Mouse (Mus musculus) E14TG2a.4 (cell line): ENCODE data around the gene Mcpt4.

ENCODE experiments used
- H3K27me3 ChIP-seq: 2 replicates; pipeline ENCODE4 v1.6.1; 2014; ENCODE audit warnings: low read length, control low read depth; ENCODE audit not compliant: insufficient read depth
- H3K36me3 ChIP-seq: 2 replicates; pipeline ENCODE4 v1.6.1; 2014; ENCODE audit warnings: low read length, control low read depth; ENCODE audit not compliant: insufficient read depth
- H3K4me1 ChIP-seq: replicated peaks from 2 replicates; pipeline ENCODE4 v1.6.1; 2014; ENCODE audit warnings: low read depth, low read length, control low read depth
- H3K4me3 ChIP-seq: replicated peaks from 2 replicates; pipeline ENCODE4 v1.5.1; 2014; ENCODE audit warnings: mild to moderate bottlenecking, low read length
- H3K9me3 ChIP-seq: 2 replicates; pipeline ENCODE4 v1.6.1; 2014; ENCODE audit warnings: low read length, control low read depth
- CTCF ChIP-seq: conservative IDR thresholded peaks from 2 replicates; pipeline ENCODE4 v1.5.1; 2014; ENCODE audit warnings: low read length
- NANOG ChIP-seq: IDR thresholded peaks from 2 replicates; pipeline ENCODE4 v1.6.1; 2014; ENCODE audit warnings: borderline replicate concordance, low read length, mixed read lengths
- POU5F1 ChIP-seq: IDR thresholded peaks from 2 replicates; pipeline ENCODE4 v1.6.1; 2014; ENCODE audit warnings: low read length, borderline replicate concordance

Gene Mcpt4

GRCm38 (mm10) chr14:56013924-56014323, 48.2 kb downstream of the Mcpt4 start:
- peaks cover 5% of the 10 kb centered on the region for H3K9me3 ChIP-seq
- H3K4me3 ChIP-seq = no peak overlapping the region
- no peaks in the 10 kb centered on the region for H3K4me1 ChIP-seq
- no peaks in the 10 kb centered on the region for H3K27me3 ChIP-seq
- no peaks in the 10 kb centered on the region for H3K36me3 ChIP-seq
- TF ChIP-seq NANOG (no peak), CTCF (no peak), POU5F1 (no peak)

GRCm38 (mm10) chr14:56013147-56013546, 49.0 kb downstream of the Mcpt4 start:
- H3K36me3 ChIP-seq = no peaks in the 10 kb centered on the region
- no peaks in the 10 kb centered on the region for H3K27me3 ChIP-seq
- no peak overlapping the region for H3K4me3 ChIP-seq
- no peak for TF ChIP-seq CTCF
- no peak for TF ChIP-seq NANOG
- TF ChIP-seq POU5F1 = no peak
- H3K9me3 ChIP-seq = peaks cover 13% of the 10 kb centered on the region
- H3K4me1 ChIP-seq = no peaks in the 10 kb centered on the region
